Mouse (Mus musculus): Measurements from ENCODE around the gene F2rl3.

The F2rl3 gene

DNA sequence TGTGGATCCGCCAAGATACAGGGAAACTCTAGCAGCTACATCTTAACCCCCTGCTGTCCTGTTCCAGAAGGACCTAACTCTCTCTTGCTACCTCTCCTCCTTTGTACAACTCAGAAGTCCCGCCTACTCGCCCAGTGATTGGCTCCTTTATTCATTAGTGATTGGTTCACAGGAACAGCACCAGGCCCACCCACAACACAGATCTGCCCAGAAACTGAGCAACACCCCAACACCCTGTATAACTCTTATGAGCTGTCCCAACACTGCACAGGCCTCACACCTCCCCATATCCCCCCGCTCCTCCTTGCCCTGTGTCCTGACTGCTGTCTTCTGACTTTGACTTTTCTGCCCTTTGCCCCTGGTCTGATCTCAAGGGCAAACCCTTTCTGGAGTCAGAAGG, 4.0 kb downstream of the F2rl3 start:
- no peak for DNase-seq

DNA sequence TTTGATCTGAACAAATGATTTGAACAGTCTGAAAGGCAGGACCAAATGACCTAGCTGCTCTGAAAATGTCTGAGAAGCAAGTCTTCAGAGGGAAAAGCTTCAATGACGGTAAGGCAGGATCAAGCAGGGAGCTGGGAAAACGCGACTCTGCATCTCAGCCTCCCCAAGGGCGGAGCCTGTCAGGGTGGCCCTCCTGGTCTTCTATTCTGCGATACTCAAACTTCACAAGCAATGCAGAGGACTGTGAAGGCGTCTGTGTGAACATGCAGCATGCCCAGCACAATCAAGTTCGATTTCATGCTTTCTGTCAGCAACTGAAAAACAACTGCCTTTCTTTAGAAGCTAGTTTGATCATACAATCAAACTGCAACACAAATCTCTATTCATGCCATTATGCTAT, 5.1 kb downstream of the F2rl3 start:
- DNase-seq, result no peak

DNA sequence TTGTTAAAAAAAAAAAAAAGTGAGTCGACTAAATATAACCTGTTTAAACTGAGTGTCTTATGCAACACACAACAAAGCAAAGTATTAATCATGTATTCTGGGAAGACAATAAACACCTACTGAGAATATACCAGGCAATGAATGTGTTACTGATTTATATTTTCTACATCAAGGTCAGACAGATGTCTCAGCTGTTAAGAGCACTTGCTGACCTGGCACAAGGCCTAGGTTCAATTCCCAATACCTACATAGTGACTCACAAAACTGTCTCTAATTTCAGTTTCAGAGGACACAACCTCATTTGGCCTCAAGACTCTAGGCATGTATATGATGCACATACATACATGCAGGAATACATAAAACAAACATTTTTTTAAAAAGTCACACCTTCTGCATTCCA, 16.1 kb downstream of the F2rl3 start:
- DNase-seq, result no peak

DNA sequence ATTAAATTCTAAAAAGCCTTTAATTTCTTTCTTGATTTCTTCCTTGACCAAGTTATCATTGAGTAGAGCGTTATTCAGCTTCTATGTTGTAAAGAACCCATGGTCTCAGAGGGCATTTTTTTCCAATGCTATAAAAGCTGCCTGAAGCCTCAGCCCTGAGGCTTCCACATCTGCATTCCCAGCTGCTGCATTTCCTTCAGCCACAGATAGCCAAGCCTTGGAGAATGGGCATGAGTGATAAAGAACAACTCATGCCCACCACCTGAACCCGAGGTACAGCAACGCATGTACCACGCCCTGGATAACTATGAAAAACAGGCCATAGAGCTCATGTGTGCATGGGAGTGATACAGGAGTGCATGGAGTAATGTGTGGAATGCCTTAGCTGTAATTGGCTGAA, 19.0 kb downstream of the F2rl3 start:
- no peak for DNase-seq

DNA sequence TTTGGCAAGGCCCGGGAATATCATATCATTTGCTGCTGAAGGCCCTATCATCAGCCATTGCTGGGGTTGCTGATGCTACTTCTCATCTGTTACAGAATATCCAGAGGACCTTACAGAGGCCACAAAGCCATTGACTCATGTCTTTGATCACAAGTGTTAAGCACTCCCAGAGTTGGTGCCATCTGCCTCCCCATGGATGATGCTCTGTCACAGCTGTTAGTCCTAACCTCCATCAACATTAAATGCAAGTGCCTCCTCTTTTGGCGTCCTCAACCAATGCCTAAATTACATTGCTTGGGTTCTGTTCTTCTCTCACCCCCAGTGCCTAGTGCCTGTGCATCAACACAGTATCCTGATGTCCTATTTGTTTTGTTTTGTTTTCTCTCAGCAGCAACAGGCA, 39.9 kb downstream of the F2rl3 start:
- no peak for DNase-seq

DNA sequence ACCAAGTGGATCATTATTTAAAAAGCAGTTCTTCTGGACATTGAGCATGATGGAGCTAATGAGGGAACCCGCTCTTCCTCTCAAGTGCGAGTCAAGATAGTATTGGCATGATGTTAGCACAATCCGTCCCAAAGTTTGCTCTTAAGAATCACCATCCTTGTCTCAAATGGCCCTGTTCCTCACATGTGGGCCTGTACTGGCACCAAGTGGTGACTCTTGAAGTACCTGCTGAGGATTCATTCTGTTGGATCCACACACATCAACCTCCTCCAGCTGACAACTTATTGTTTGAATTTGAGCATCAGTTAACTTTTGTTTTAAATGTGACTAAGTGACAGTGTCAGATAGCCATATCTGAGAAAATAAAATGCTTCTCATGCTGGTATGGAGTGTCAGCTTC, 51.0 kb downstream of the F2rl3 start:
- DNase-seq, result no peak

Data from cerebellum, postnatal 25 days (tissue).